Mouse (Mus musculus) spleen, adult 2 months (tissue): ENCODE results near the gene Wwc1.

Experiments
- CTCF ChIP-seq: fragments of 200-500 bp; IDR thresholded peaks from 2 replicates; pipeline ENCODE4 v1.5.1; 2011; ENCODE audit warnings: mild to moderate bottlenecking, inconsistent platforms; ENCODE audit not compliant: insufficient read depth, insufficient read length, insufficient replicate concordance; ENCODE audit errors: extremely low read depth
- POLR2A ChIP-seq: fragments of 200-500 bp; IDR thresholded peaks from 2 replicates; pipeline ENCODE4 v1.6.1; 2011; ENCODE audit warnings: low read depth, low read length, inconsistent platforms

GRCm38 (mm10) chr11:35989967-35990366 lies 9.6 kb upstream of the Wwc1 start:
- TF ChIP-seq CTCF, result no peak
- no peak for TF ChIP-seq POLR2A
